Mouse (Mus musculus) hindbrain, embryonic 11.5 days (tissue): ENCODE measurements around the gene Ppy. TPM values are rescaled to one million over a fixed set of nuclear protein-coding genes. Genes with fewer than 3 reads are reported as not detected.
A peak's percentile ranks its signal among the peaks of the same experiment; 100 is the strongest.

Experiments used
- ATAC-seq: fragments of 200-750 bp; cut with Nextera tagmentation; 2 replicates; pipeline ENCODE4 v1.8.0; 2017; ENCODE audit warnings: mild to moderate bottlenecking, moderate TSS enrichment, moderate library complexity; ENCODE audit not compliant: low FRiP score
- DNase-seq: peaks from one replicate; pipeline ENCODE4 v3.0.0-alpha.2; 2015; ENCODE audit warnings: low spot score
- H3K27ac ChIP-seq: fragments of 300-500 bp; sonication (generic); 2 replicates; pipeline ENCODE4 v1.5.1; 2014; ENCODE audit warnings: mild to moderate bottlenecking, low read depth, low read length
- H3K27me3 ChIP-seq: fragments of 300-500 bp; sonication (generic); 2 replicates; pipeline ENCODE4 v1.6.1; 2014; ENCODE audit warnings: mild to moderate bottlenecking, low read length, moderate library complexity, mixed read lengths; ENCODE audit not compliant: control insufficient read depth, insufficient read depth
- H3K36me3 ChIP-seq: fragments of 300-500 bp; sonication (generic); 2 replicates; pipeline ENCODE4 v1.6.1; 2014; ENCODE audit warnings: mild to moderate bottlenecking, low read length, moderate library complexity, mixed read lengths; ENCODE audit not compliant: control insufficient read depth, insufficient read depth
- H3K4me1 ChIP-seq: fragments of 300-500 bp; sonication (generic); replicated peaks from 2 replicates; pipeline ENCODE4 v1.6.1; 2014; ENCODE audit warnings: low read length, mixed read lengths; ENCODE audit not compliant: control insufficient read depth, insufficient read depth
- H3K4me2 ChIP-seq: fragments of 300-500 bp; sonication (generic); replicated peaks from 2 replicates; pipeline ENCODE4 v1.6.1; 2014; ENCODE audit warnings: mild to moderate bottlenecking, low read depth, low read length
- H3K4me3 ChIP-seq: fragments of 300-500 bp; sonication (generic); 2 replicates; pipeline ENCODE4 v1.5.1; 2014; ENCODE audit warnings: low read depth, low read length
- H3K9ac ChIP-seq: fragments of 300-500 bp; sonication (generic); 2 replicates; pipeline ENCODE4 v1.6.1; 2014; ENCODE audit warnings: low read depth, low read length
- H3K9me3 ChIP-seq: fragments of 300-500 bp; sonication (generic); 2 replicates; pipeline ENCODE4 v1.6.1; 2016; ENCODE audit warnings: low read length; ENCODE audit not compliant: control insufficient read depth
- WGBS: fragments of 180-500 bp; shearing (Covaris S2); extraction: QIAGEN DNeasy Blood & Tissue Kit; methylation state at CpG from one replicate; pipeline ENCODE4 v1.1.7; 2014; 5-methylcytosine and 5-hydroxymethylcytosine counted together
- polyA plus RNA-seq: library from polyadenylated mRNA; unstranded; fragments of >200 nt; fragmentation: Nextera tagmentation; extraction: Ambion mirVana; gene quantifications from 2 replicates; pipeline ENCODE4 v1.2.1, GENCODE M21; 2014

Ppy gene
- polyA plus RNA-seq, 1 experiment from 2014 or later: not detected

- WGBS: 21% methylated on average over 17 of the region's 17 CpGs
- no peak overlapping the region for H3K4me2 ChIP-seq
- H3K27me3 ChIP-seq: peaks cover 38% of the 10 kb centered on the region
Measured at GRCm38 (mm10) chr11:102102485-102103258, 1.6 kb upstream of the Ppy start.

GRCm38 (mm10) chr11:102096887-102097391, 4.2 kb downstream of the Ppy start:
- Histone ChIP-seq H3K4me2 (peak overlapping the region; percentile 32), H3K9ac (0 out of 2 replicates have a peak overlapping the region, but pooled peaks have one; percentile 19), H3K4me3 (0 out of 2 replicates have a peak overlapping the region, but pooled peaks have one; percentile 6), H3K36me3 (no peaks in the 10 kb centered on the region), H3K9me3 (no peaks in the 10 kb centered on the region), H3K27me3 (peaks cover 3% of the 10 kb centered on the region; the same call in 1 of the 2 replicates), H3K27ac (no peak overlapping the region), H3K4me1 (peaks cover 2% of the 10 kb centered on the region; the same call in 1 of the 2 replicates)
- WGBS: 5% methylated on average over 18 of the region's 18 CpGs
- peak; percentile 89 for ATAC-seq
- peak; percentile 92 for DNase-seq

More at GRCm38 (mm10) chr11:102102485-102103258, 1.6 kb upstream of the Ppy start:
- H3K36me3 ChIP-seq: no peaks in the 10 kb centered on the region
- H3K9ac ChIP-seq: no peak overlapping the region
- no peaks in the 10 kb centered on the region for H3K9me3 ChIP-seq
- H3K27ac ChIP-seq: no peak overlapping the region
- DNase-seq: peak; percentile 89
- no peaks in the 10 kb centered on the region for H3K4me1 ChIP-seq
- no peak overlapping the region for H3K4me3 ChIP-seq
- no peak for ATAC-seq

- no peak overlapping the region for H3K9ac ChIP-seq
- peaks cover 5% of the 10 kb centered on the region; the same call in 1 of the 2 replicates for H3K27me3 ChIP-seq
- H3K9me3 ChIP-seq: no peaks in the 10 kb centered on the region
- WGBS: 81% methylated on average over 5 of the region's 5 CpGs
- no peak for ATAC-seq
- peak overlapping the region; percentile 32; the same call in 1 of the 2 replicates for H3K4me2 ChIP-seq
- no peak for DNase-seq
- H3K4me1 ChIP-seq: peaks cover 2% of the 10 kb centered on the region; the same call in 1 of the 2 replicates
- no peak overlapping the region for H3K4me3 ChIP-seq
- no peak overlapping the region for H3K27ac ChIP-seq
- H3K36me3 ChIP-seq: no peaks in the 10 kb centered on the region
Measured at GRCm38 (mm10) chr11:102096446-102096845, 4.7 kb downstream of the Ppy start.

- H3K27ac ChIP-seq: no peak overlapping the region
- ATAC-seq: no peak
- WGBS: 78% methylated on average over 3 of the region's 3 CpGs
Measured at GRCm38 (mm10) chr11:102095676-102096075, 5.4 kb downstream of the Ppy start.

GRCm38 (mm10) chr11:102089088-102089808, 11.9 kb downstream of the Ppy start:
- no peaks in the 10 kb centered on the region for H3K9me3 ChIP-seq
- DNase-seq (peak; percentile 89), ATAC-seq (peak; percentile 33)
- under 1% methylated on average over 20 of the region's 20 CpGs for WGBS
- H3K36me3 ChIP-seq: no peaks in the 10 kb centered on the region
- H3K4me3 ChIP-seq: peak overlapping the region; percentile 65
- H3K27me3 ChIP-seq: 0 out of 2 replicates have a peak, but pooled peaks cover 2% of the 10 kb centered on the region
- H3K27ac ChIP-seq: peak overlapping the region; percentile 88
- H3K4me1 ChIP-seq: peaks cover 10% of the 10 kb centered on the region
- peak overlapping the region; percentile 86 for H3K4me2 ChIP-seq
- peak overlapping the region; percentile 73 for H3K9ac ChIP-seq

More at GRCm38 (mm10) chr11:102095676-102096075, 5.4 kb downstream of the Ppy start:
- H3K27me3 ChIP-seq: peaks cover 5% of the 10 kb centered on the region; the same call in 1 of the 2 replicates
- no peaks in the 10 kb centered on the region for H3K36me3 ChIP-seq
- H3K4me3 ChIP-seq: no peak overlapping the region
- no peaks in the 10 kb centered on the region for H3K9me3 ChIP-seq
- H3K9ac ChIP-seq: no peak overlapping the region
- no peak overlapping the region for H3K4me2 ChIP-seq
- DNase-seq: no peak
- H3K4me1 ChIP-seq: peaks cover 2% of the 10 kb centered on the region; the same call in 1 of the 2 replicates

GRCm38 (mm10) chr11:102087931-102088898, 12.9 kb downstream of the Ppy start, which contains the start of gene Mpp2:
Gene Mpp2 (minus strand): TSS chr11:102088515.
- Histone ChIP-seq H3K4me2 (peak within 1 kb of the TSS; percentile 86), H3K9ac (peak within 1 kb of the TSS; percentile 73), H3K4me3 (peak within 1 kb of the TSS; percentile 65), H3K4me1 (peaks cover 10% of the 10 kb centered on the region), H3K9me3 (no peaks in the 10 kb centered on the region), H3K36me3 (no peaks in the 10 kb centered on the region), H3K27me3 (0 out of 2 replicates have a peak, but pooled peaks cover 2% of the 10 kb centered on the region), H3K27ac (peak within 1 kb of the TSS; percentile 88)
- peak; percentile 56 for ATAC-seq
- peak; percentile 86 for DNase-seq
- under 1% methylated on average over 49 of the region's 49 CpGs for WGBS

- Histone ChIP-seq H3K4me1 (peaks cover 17% of the 10 kb centered on the region), H3K9me3 (no peaks in the 10 kb centered on the region), H3K27ac (peak overlapping the region; percentile 88), H3K36me3 (no peaks in the 10 kb centered on the region), H3K27me3 (0 out of 2 replicates have a peak, but pooled peaks cover 2% of the 10 kb centered on the region), H3K4me3 (peak overlapping the region; percentile 65), H3K9ac (peak overlapping the region; percentile 62), H3K4me2 (peak overlapping the region; percentile 86)
- ATAC-seq: peak; percentile 85
- WGBS: under 1% methylated on average over 39 of the region's 39 CpGs
- peak; percentile 96 for DNase-seq
Measured at GRCm38 (mm10) chr11:102087081-102087751, 13.9 kb downstream of the Ppy start.
